Mouse (Mus musculus) stomach, embryonic 16.5 days (tissue): ENCODE results near the gene Rpsa. TPM values are rescaled to one million over a fixed set of nuclear protein-coding genes. Genes with fewer than 3 reads are reported as not detected.

ENCODE experiments used
- ATAC-seq: fragments of 200-750 bp; cut with Nextera tagmentation; 2 replicates; pipeline ENCODE4 v1.8.0; 2017; ENCODE audit warnings: moderate number of reproducible peaks, moderate TSS enrichment; ENCODE audit not compliant: insufficient read depth, low FRiP score
- H3K27ac ChIP-seq: fragments of 300-500 bp; sonication (generic); 2 replicates; pipeline ENCODE4 v1.5.1; 2014; ENCODE audit warnings: low read length
- H3K27me3 ChIP-seq: fragments of 300-500 bp; sonication (generic); 2 replicates; pipeline ENCODE4 v1.6.1; 2014; ENCODE audit warnings: low read length, control low read depth, mixed read lengths; ENCODE audit not compliant: control insufficient read depth, insufficient read depth
- H3K36me3 ChIP-seq: fragments of 300-500 bp; sonication (generic); 2 replicates; pipeline ENCODE4 v1.6.1; 2014; ENCODE audit warnings: low read length; ENCODE audit not compliant: control insufficient read depth, insufficient read depth
- H3K4me1 ChIP-seq: fragments of 300-500 bp; sonication (generic); 2 replicates; pipeline ENCODE4 v1.6.1; 2014; ENCODE audit warnings: low read length, control low read depth, mixed read lengths; ENCODE audit not compliant: control insufficient read depth, insufficient read depth
- H3K4me2 ChIP-seq: fragments of 300-500 bp; sonication (generic); 2 replicates; pipeline ENCODE4 v1.6.1; 2014; ENCODE audit warnings: low read depth, low read length, mixed read lengths
- H3K4me3 ChIP-seq: fragments of 300-500 bp; sonication (generic); replicated peaks from 2 replicates; pipeline ENCODE4 v1.5.1; 2014; ENCODE audit warnings: mild to moderate bottlenecking, low read length
- H3K9ac ChIP-seq: fragments of 300-500 bp; sonication (generic); 2 replicates; pipeline ENCODE4 v1.6.1; 2014; ENCODE audit warnings: low read length
- H3K9me3 ChIP-seq: fragments of 300-500 bp; sonication (generic); replicated peaks from 2 replicates; pipeline ENCODE4 v1.6.1; 2016; ENCODE audit warnings: low read length, control low read depth; ENCODE audit not compliant: control insufficient read depth
- WGBS: fragments of 180-500 bp; shearing (Covaris S2); extraction: QIAGEN DNeasy Blood & Tissue Kit; methylation state at CpG from one replicate; pipeline ENCODE4 v1.1.7; 2014; 5-methylcytosine and 5-hydroxymethylcytosine counted together
- polyA plus RNA-seq: library from polyadenylated mRNA; unstranded; fragments of >200 nt; fragmentation: Nextera tagmentation; extraction: Ambion mirVana; gene quantifications from 2 replicates; pipeline ENCODE4 v1.2.1, GENCODE M21; 2015

The Rpsa gene
- polyA plus RNA-seq, 1 experiment from 2014 or later = 1,211 TPM

GRCm38 (mm10) chr9:120118212-120118611, 9.3 kb upstream of the Rpsa start:
- no peak for ATAC-seq
- WGBS = 86% methylated on average over 4 of the region's 4 CpGs
- H3K27ac ChIP-seq = no peak overlapping the region

GRCm38 (mm10) chr9:120120503-120120902, 7.0 kb upstream of the Rpsa start:
- H3K9ac ChIP-seq = no peak overlapping the region
- no peak overlapping the region for H3K27ac ChIP-seq
- peaks cover 4% of the 10 kb centered on the region; the same call in 1 of the 2 replicates for H3K36me3 ChIP-seq
- H3K27me3 ChIP-seq = no peaks in the 10 kb centered on the region
- no peak overlapping the region for H3K4me2 ChIP-seq
- no peak overlapping the region for H3K4me3 ChIP-seq
- peaks cover 7% of the 10 kb centered on the region for H3K4me1 ChIP-seq
- H3K9me3 ChIP-seq = no peaks in the 10 kb centered on the region
- ATAC-seq = no peak
- WGBS = 91% methylated on average over 7 of the region's 7 CpGs

More at GRCm38 (mm10) chr9:120118212-120118611, 9.3 kb upstream of the Rpsa start:
- Histone ChIP-seq H3K9ac (no peak overlapping the region), H3K4me2 (no peak overlapping the region), H3K36me3 (peaks cover 4% of the 10 kb centered on the region; the same call in 1 of the 2 replicates), H3K4me1 (peaks cover 23% of the 10 kb centered on the region), H3K4me3 (no peak overlapping the region), H3K27me3 (no peaks in the 10 kb centered on the region), H3K9me3 (no peaks in the 10 kb centered on the region)

- H3K4me3 ChIP-seq = peak overlapping the region; percentile 74
- 46% methylated on average over 11 of the region's 11 CpGs for WGBS
- H3K27ac ChIP-seq = peak overlapping the region; percentile 88
- H3K9me3 ChIP-seq = no peaks in the 10 kb centered on the region
- peaks cover 19% of the 10 kb centered on the region for H3K36me3 ChIP-seq
- no peaks in the 10 kb centered on the region for H3K27me3 ChIP-seq
- ATAC-seq = no peak
- H3K9ac ChIP-seq = peak overlapping the region; percentile 74
- peak overlapping the region; percentile 68 for H3K4me2 ChIP-seq
- peaks cover 15% of the 10 kb centered on the region for H3K4me1 ChIP-seq
Measured at GRCm38 (mm10) chr9:120126868-120127267, 621 bp upstream of the Rpsa start.

GRCm38 (mm10) chr9:120129276-120129675, 1.8 kb downstream of the Rpsa start:
- Histone ChIP-seq H3K4me1 (peaks cover 15% of the 10 kb centered on the region), H3K9me3 (no peaks in the 10 kb centered on the region), H3K4me2 (peak overlapping the region; percentile 95), H3K9ac (peak overlapping the region; percentile 93), H3K27ac (peak overlapping the region; percentile 61; the same call in 1 of the 2 replicates), H3K36me3 (peaks cover 23% of the 10 kb centered on the region), H3K4me3 (peak overlapping the region; percentile 74), H3K27me3 (no peaks in the 10 kb centered on the region)
- no peak for ATAC-seq
- WGBS = 55% methylated on average over 10 of the region's 10 CpGs

- H3K27me3 ChIP-seq = no peaks in the 10 kb centered on the region
- H3K27ac ChIP-seq = no peak overlapping the region
- no peak overlapping the region for H3K4me2 ChIP-seq
- peaks cover 13% of the 10 kb centered on the region for H3K4me1 ChIP-seq
- H3K9ac ChIP-seq = no peak overlapping the region
- no peaks in the 10 kb centered on the region for H3K9me3 ChIP-seq
- H3K4me3 ChIP-seq = no peak overlapping the region
- 87% methylated on average over 3 of the region's 3 CpGs for WGBS
- ATAC-seq = no peak
- H3K36me3 ChIP-seq = peaks cover 23% of the 10 kb centered on the region
Measured at GRCm38 (mm10) chr9:120131784-120132288, 4.3 kb downstream of the Rpsa start.

GRCm38 (mm10) chr9:120132980-120133754, 5.7 kb downstream of the Rpsa start:
- no peak for ATAC-seq
- Histone ChIP-seq H3K4me2 (no peak overlapping the region), H3K9ac (no peak overlapping the region), H3K4me1 (peaks cover 10% of the 10 kb centered on the region), H3K36me3 (peaks cover 23% of the 10 kb centered on the region), H3K9me3 (no peaks in the 10 kb centered on the region), H3K4me3 (no peak overlapping the region), H3K27ac (no peak overlapping the region), H3K27me3 (no peaks in the 10 kb centered on the region)
- WGBS = 34% methylated on average over 8 of the region's 8 CpGs

GRCm38 (mm10) chr9:120133755-120134475, 6.4 kb downstream of the Rpsa start:
- Histone ChIP-seq H3K9me3 (no peaks in the 10 kb centered on the region), H3K36me3 (peaks cover 23% of the 10 kb centered on the region), H3K4me3 (no peak overlapping the region), H3K4me2 (no peak overlapping the region), H3K9ac (no peak overlapping the region), H3K4me1 (peaks cover 5% of the 10 kb centered on the region), H3K27ac (no peak overlapping the region; the same call in 1 of the 2 replicates), H3K27me3 (no peaks in the 10 kb centered on the region)
- WGBS = 47% methylated on average over 6 of the region's 6 CpGs
- no peak for ATAC-seq

- WGBS = 69% methylated on average over 13 of the region's 13 CpGs
- no peaks in the 10 kb centered on the region for H3K4me1 ChIP-seq
- H3K9ac ChIP-seq = no peak overlapping the region
- H3K4me3 ChIP-seq = no peak overlapping the region
- H3K27ac ChIP-seq = no peak overlapping the region
- no peaks in the 10 kb centered on the region for H3K9me3 ChIP-seq
- ATAC-seq = no peak
- H3K36me3 ChIP-seq = peaks cover 16% of the 10 kb centered on the region
- H3K4me2 ChIP-seq = no peak overlapping the region
- no peaks in the 10 kb centered on the region for H3K27me3 ChIP-seq
Measured at GRCm38 (mm10) chr9:120134529-120135160, 7.2 kb downstream of the Rpsa start.
